ENCODE assay signal across 8 mouse cellular contexts in the genomic region with DNA sequence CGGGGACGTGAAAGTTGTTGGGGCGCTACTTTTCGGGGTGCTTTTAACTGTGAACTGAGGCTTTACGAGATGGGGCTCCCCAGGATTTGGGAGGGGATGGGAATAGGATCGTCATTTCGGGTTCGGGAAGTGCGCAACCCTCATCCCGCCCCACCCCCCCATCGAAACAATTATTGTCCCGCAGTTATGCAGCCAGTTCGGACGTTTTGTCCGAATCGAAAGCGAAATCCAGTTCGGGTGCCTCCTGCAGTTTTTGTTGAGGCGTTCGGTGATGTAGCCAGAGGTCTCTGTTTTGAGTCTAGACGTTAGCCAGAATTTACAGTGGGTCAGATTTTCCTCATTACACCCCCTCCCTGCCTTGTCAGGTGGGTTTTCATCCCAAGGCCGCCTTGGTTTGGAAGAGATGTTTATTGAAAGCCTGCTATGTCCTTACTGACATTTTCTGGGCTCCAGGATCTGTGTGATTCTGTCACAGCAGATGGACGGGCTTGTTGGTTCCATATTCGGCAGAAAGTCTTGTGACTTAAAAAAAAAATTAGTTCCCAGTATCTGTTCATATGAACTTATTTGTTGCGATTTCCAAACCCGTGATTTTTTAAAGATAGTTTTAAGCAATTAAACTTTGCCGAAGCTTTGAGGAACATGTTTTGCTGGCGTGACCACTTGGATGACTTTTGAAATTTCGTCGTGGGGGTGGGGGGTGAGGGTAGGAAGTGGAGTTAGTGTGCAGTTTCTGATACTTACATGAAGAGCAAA. TPM values are rescaled to one million over a fixed set of nuclear protein-coding genes. Genes with fewer than 3 reads are reported as not detected.
DNase-seq lines count a peak whose midpoint lies in the region; ATAC-seq and TF ChIP-seq lines count a peak whose summit lies in the region.

No protein-coding gene starts in this region.

- peak overlapping the region; percentile 84 for H3K4me2 ChIP-seq in lung, embryonic 14.5 days
- peak overlapping the region; percentile 66 for H3K4me2 ChIP-seq in intestine, postnatal 0 days (replicated peaks; ENCODE audit: low read depth)
- H3K4me2 ChIP-seq in midbrain, embryonic 11.5 days = peak overlapping the region; percentile 81

- no peaks in the 10 kb centered on the region for H3K9me3 ChIP-seq in lung, embryonic 14.5 days (ENCODE audit: low read depth, low read length)
- no peaks in the 10 kb centered on the region for H3K9me3 ChIP-seq in embryonic facial prominence, embryonic 10.5 days
- no peaks in the 10 kb centered on the region for H3K9me3 ChIP-seq in intestine, postnatal 0 days (ENCODE audit: control insufficient read depth)
- no peaks in the 10 kb centered on the region for H3K9me3 ChIP-seq in midbrain, embryonic 11.5 days (ENCODE audit: control insufficient read depth, low read length)

- peak overlapping the region; percentile 78 for H3K4me3 ChIP-seq in lung, embryonic 14.5 days (ENCODE audit: low read depth, low read length)
- H3K4me3 ChIP-seq in embryonic facial prominence, embryonic 10.5 days = peak overlapping the region; percentile 83
- peak overlapping the region; percentile 87 for H3K4me3 ChIP-seq in intestine, postnatal 0 days (ENCODE audit: low read depth, low read length)
- H3K4me3 ChIP-seq in midbrain, embryonic 11.5 days (ENCODE audit: low read depth, low read length) = peak overlapping the region; percentile 78

- H3K27ac ChIP-seq in lung, embryonic 14.5 days (ENCODE audit: low read depth) = peak overlapping the region; percentile 99
- H3K27ac ChIP-seq in embryonic facial prominence, embryonic 10.5 days (replicated peaks) = peak overlapping the region; percentile 99
- H3K27ac ChIP-seq in intestine, postnatal 0 days (ENCODE audit: low read depth, low read length) = peak overlapping the region; percentile 96
- peak overlapping the region; percentile 69 for H3K27ac ChIP-seq in midbrain, embryonic 11.5 days (ENCODE audit: low read depth, low read length)

- no peak for ATAC-seq in lung, embryonic 14.5 days (ENCODE audit: insufficient read depth)
- no peak for ATAC-seq in intestine, postnatal 0 days
- ATAC-seq in midbrain, embryonic 11.5 days (ENCODE audit: low FRiP score) = no peak

- 1% methylated on average over 30 of the region's 30 CpGs for WGBS in lung, embryonic 14.5 days
- WGBS in embryonic facial prominence, embryonic 10.5 days = 5% methylated on average over 30 of the region's 30 CpGs
- WGBS in intestine, postnatal 0 days = under 1% methylated on average over 30 of the region's 30 CpGs
- WGBS in midbrain, embryonic 11.5 days = 5% methylated on average over 30 of the region's 30 CpGs

- no peaks in the 10 kb centered on the region for H3K27me3 ChIP-seq in lung, embryonic 14.5 days (ENCODE audit: insufficient read depth, low read length)
- no peaks in the 10 kb centered on the region for H3K27me3 ChIP-seq in embryonic facial prominence, embryonic 10.5 days (replicated peaks; ENCODE audit: low read depth, poor library complexity, severe bottlenecking)
- H3K27me3 ChIP-seq in intestine, postnatal 0 days (replicated peaks; ENCODE audit: control insufficient read depth, insufficient read depth, low read length) = no peaks in the 10 kb centered on the region
- no peaks in the 10 kb centered on the region for H3K27me3 ChIP-seq in midbrain, embryonic 11.5 days (ENCODE audit: control insufficient read depth, insufficient read depth, low read length)

- peak overlapping the region; percentile 86 for H3K9ac ChIP-seq in lung, embryonic 14.5 days
- H3K9ac ChIP-seq in intestine, postnatal 0 days (ENCODE audit: low read depth, low read length) = peak overlapping the region; percentile 92
- H3K9ac ChIP-seq in midbrain, embryonic 11.5 days (ENCODE audit: low read length) = peak overlapping the region; percentile 66

- peaks cover 21% of the 10 kb centered on the region for H3K36me3 ChIP-seq in lung, embryonic 14.5 days (ENCODE audit: insufficient read depth)
- peaks cover 35% of the 10 kb centered on the region for H3K36me3 ChIP-seq in embryonic facial prominence, embryonic 10.5 days (replicated peaks)
- no peaks in the 10 kb centered on the region for H3K36me3 ChIP-seq in intestine, postnatal 0 days (ENCODE audit: control insufficient read depth, insufficient read depth)
- no peaks in the 10 kb centered on the region; the same call in 1 of the 2 replicates for H3K36me3 ChIP-seq in midbrain, embryonic 11.5 days (ENCODE audit: control insufficient read depth, insufficient read depth, low read length)

- peak; percentile 34 for DNase-seq in lung, embryonic 14.5 days
- DNase-seq in lung, postnatal 10 days = no peak
- no peak for DNase-seq in embryonic facial prominence, embryonic 10.5 days (ENCODE audit: low spot score)
- no peak for DNase-seq in midbrain, embryonic 11.5 days (ENCODE audit: low spot score, missing footprints)
- DNase-seq in cerebellum, postnatal 36 days = no peak
- no peak for DNase-seq in cerebellum, adult 11 months
- DNase-seq in embryo, embryonic 10 days (ENCODE audit: low spot score) = no peak

- TF ChIP-seq CTCF in lung, embryonic 14.5 days (IDR thresholded peaks at IDR 0.05; ENCODE audit: low read depth) = no peak
- no peak for TF ChIP-seq CTCF in intestine, postnatal 0 days (IDR thresholded peaks at IDR 0.05; ENCODE audit: low read depth)

- peaks cover 14% of the 10 kb centered on the region for H3K4me1 ChIP-seq in lung, embryonic 14.5 days (ENCODE audit: insufficient read depth)
- peaks cover 31% of the 10 kb centered on the region for H3K4me1 ChIP-seq in embryonic facial prominence, embryonic 10.5 days
- H3K4me1 ChIP-seq in intestine, postnatal 0 days (replicated peaks; ENCODE audit: control insufficient read depth, insufficient read depth, low read length) = 0 out of 2 replicates have a peak, but pooled peaks cover 6% of the 10 kb centered on the region
- peaks cover 18% of the 10 kb centered on the region for H3K4me1 ChIP-seq in midbrain, embryonic 11.5 days (ENCODE audit: control insufficient read depth, insufficient read depth, low read length)

RNA-seq across cellular contexts. Expression of gene Laptm4a, which starts 1.1 kb away (rescaled TPM):
- 213 and 215 TPM in 2 replicates for polyA plus RNA-seq in lung, embryonic 14.5 days (2014; fragmentation: Nextera tagmentation; extraction: Ambion mirVana)
- polyA plus RNA-seq in embryonic facial prominence, embryonic 10.5 days (2016; fragmentation: Nextera tagmentation; extraction: Ambion mirVana) = 170 and 196 TPM in 2 replicates
- polyA plus RNA-seq in intestine, postnatal 0 days (2015; fragmentation: Nextera tagmentation; extraction: Ambion mirVana) = 241 and 242 TPM in 2 replicates
- polyA plus RNA-seq in midbrain, embryonic 11.5 days (2014; fragmentation: Nextera tagmentation; extraction: Ambion mirVana) = 171 and 173 TPM in 2 replicates

RNA-seq across cellular contexts. Expression of gene Matn3, which starts 25.2 kb away (rescaled TPM):
- 0.87 and 1.0 TPM in 2 replicates for polyA plus RNA-seq in lung, embryonic 14.5 days (2014; fragmentation: Nextera tagmentation; extraction: Ambion mirVana)
- polyA plus RNA-seq in embryonic facial prominence, embryonic 10.5 days (2016; fragmentation: Nextera tagmentation; extraction: Ambion mirVana) = 3.0 and 3.3 TPM in 2 replicates
- polyA plus RNA-seq in intestine, postnatal 0 days (2015; fragmentation: Nextera tagmentation; extraction: Ambion mirVana) = not detected in 2 replicates
- 1.3 and 1.4 TPM in 2 replicates for polyA plus RNA-seq in midbrain, embryonic 11.5 days (2014; fragmentation: Nextera tagmentation; extraction: Ambion mirVana)

RNA-seq across cellular contexts. Expression of gene Wdr35, which starts 51.1 kb away (rescaled TPM):
- polyA plus RNA-seq in lung, embryonic 14.5 days (2014; fragmentation: Nextera tagmentation; extraction: Ambion mirVana) = 20.4 and 21.8 TPM in 2 replicates
- 21.3 and 21.4 TPM in 2 replicates for polyA plus RNA-seq in embryonic facial prominence, embryonic 10.5 days (2016; fragmentation: Nextera tagmentation; extraction: Ambion mirVana)
- 2.5 and 2.6 TPM in 2 replicates for polyA plus RNA-seq in intestine, postnatal 0 days (2015; fragmentation: Nextera tagmentation; extraction: Ambion mirVana)
- 23.3 and 25.7 TPM in 2 replicates for polyA plus RNA-seq in midbrain, embryonic 11.5 days (2014; fragmentation: Nextera tagmentation; extraction: Ambion mirVana)
